Mouse (Mus musculus): ENCODE data around the gene Gstp3. TPM values are rescaled to one million over a fixed set of nuclear protein-coding genes. Genes with fewer than 3 reads are reported as not detected.

Gene Gstp3
- polyA plus RNA-seq, 1 experiment from 2014 or later = 15.0 TPM

Other genes with a start within 250 kb of the Gstp3 start
- gene Chka, start 207.8 kb downstream of the Gstp3 start, polyA plus RNA-seq (2016; fragmentation: Nextera tagmentation; extraction: Ambion mirVana) = 25.5 and 26.7 TPM in 2 replicates
- 24.7 and 26.1 TPM in 2 replicates for gene Tcirg1, start 152.4 kb downstream of the Gstp3 start, polyA plus RNA-seq (2016; fragmentation: Nextera tagmentation; extraction: Ambion mirVana)
- 197 and 218 TPM in 2 replicates for gene Ndufs8, start 146.8 kb downstream of the Gstp3 start, polyA plus RNA-seq (2016; fragmentation: Nextera tagmentation; extraction: Ambion mirVana)
- 1.8 and 1.9 TPM in 2 replicates for gene Aldh3b1, start 129.8 kb downstream of the Gstp3 start, polyA plus RNA-seq (2016; fragmentation: Nextera tagmentation; extraction: Ambion mirVana)
- gene Unc93b1, start 124.4 kb downstream of the Gstp3 start, polyA plus RNA-seq (2016; fragmentation: Nextera tagmentation; extraction: Ambion mirVana) = 14.3 and 15.3 TPM in 2 replicates
- gene Aldh3b3, start 100.9 kb downstream of the Gstp3 start, polyA plus RNA-seq (2016; fragmentation: Nextera tagmentation; extraction: Ambion mirVana) = 0.04 TPM in 1 of 2 replicates, not detected in the other
- 0.14 and 0.22 TPM in 2 replicates for gene Aldh3b2, start 87.2 kb downstream of the Gstp3 start, polyA plus RNA-seq (2016; fragmentation: Nextera tagmentation; extraction: Ambion mirVana)
- 9.1 and 10.0 TPM in 2 replicates for gene Acy3, start 73.0 kb downstream of the Gstp3 start, polyA plus RNA-seq (2016; fragmentation: Nextera tagmentation; extraction: Ambion mirVana)
- 1.2 and 1.3 TPM in 2 replicates for gene Tbx10, start 66.8 kb downstream of the Gstp3 start, polyA plus RNA-seq (2016; fragmentation: Nextera tagmentation; extraction: Ambion mirVana)
- gene Nudt8, start 59.0 kb downstream of the Gstp3 start, polyA plus RNA-seq (2016; fragmentation: Nextera tagmentation; extraction: Ambion mirVana) = 18.6 and 21.0 TPM in 2 replicates
- gene Gm49405, start 58.9 kb downstream of the Gstp3 start, polyA plus RNA-seq (2016; fragmentation: Nextera tagmentation; extraction: Ambion mirVana) = 0.85 and 1.1 TPM in 2 replicates
- gene Doc2g, start 56.3 kb downstream of the Gstp3 start, polyA plus RNA-seq (2016; fragmentation: Nextera tagmentation; extraction: Ambion mirVana) = 1.3 and 1.5 TPM in 2 replicates
- 186 and 187 TPM in 2 replicates for gene Ndufv1, start 46.8 kb downstream of the Gstp3 start, polyA plus RNA-seq (2016; fragmentation: Nextera tagmentation; extraction: Ambion mirVana)
- gene Gstp1, start 21.6 kb downstream of the Gstp3 start, polyA plus RNA-seq (2016; fragmentation: Nextera tagmentation; extraction: Ambion mirVana) = 583 and 622 TPM in 2 replicates
- 6.2 and 7.3 TPM in 2 replicates for gene Gstp2, start 13.5 kb downstream of the Gstp3 start, polyA plus RNA-seq (2016; fragmentation: Nextera tagmentation; extraction: Ambion mirVana)
- gene Cabp2, start 22.0 kb upstream of the Gstp3 start, polyA plus RNA-seq (2016; fragmentation: Nextera tagmentation; extraction: Ambion mirVana) = 0.37 and 0.53 TPM in 2 replicates
- gene Cdk2ap2, start 37.6 kb upstream of the Gstp3 start, polyA plus RNA-seq (2016; fragmentation: Nextera tagmentation; extraction: Ambion mirVana) = 93.2 and 101 TPM in 2 replicates
- 4.8 and 5.0 TPM in 2 replicates for gene Pitpnm1, start 40.4 kb upstream of the Gstp3 start, polyA plus RNA-seq (2016; fragmentation: Nextera tagmentation; extraction: Ambion mirVana)
- gene Aip, start 66.3 kb upstream of the Gstp3 start, polyA plus RNA-seq (2016; fragmentation: Nextera tagmentation; extraction: Ambion mirVana) = 42.0 and 43.6 TPM in 2 replicates
- gene Gpr152, start 80.2 kb upstream of the Gstp3 start, polyA plus RNA-seq (2016; fragmentation: Nextera tagmentation; extraction: Ambion mirVana) = not detected in 2 replicates
- gene Cabp4, start 84.5 kb upstream of the Gstp3 start, polyA plus RNA-seq (2016; fragmentation: Nextera tagmentation; extraction: Ambion mirVana) = 0.06 and 0.07 TPM in 2 replicates
- 86.5 and 86.9 TPM in 2 replicates for gene Coro1b, start 89.0 kb upstream of the Gstp3 start, polyA plus RNA-seq (2016; fragmentation: Nextera tagmentation; extraction: Ambion mirVana)
- gene Ptprcap, start 94.0 kb upstream of the Gstp3 start, polyA plus RNA-seq (2016; fragmentation: Nextera tagmentation; extraction: Ambion mirVana) = 24.3 and 26.2 TPM in 2 replicates
- 39.1 and 39.4 TPM in 2 replicates for gene Rps6kb2, start 103.8 kb upstream of the Gstp3 start, polyA plus RNA-seq (2016; fragmentation: Nextera tagmentation; extraction: Ambion mirVana)
- 0.93 and 1.3 TPM in 2 replicates for gene Carns1, start 115.9 kb upstream of the Gstp3 start, polyA plus RNA-seq (2016; fragmentation: Nextera tagmentation; extraction: Ambion mirVana)
- 4.3 and 4.9 TPM in 2 replicates for gene Tbc1d10c, start 131.7 kb upstream of the Gstp3 start, polyA plus RNA-seq (2016; fragmentation: Nextera tagmentation; extraction: Ambion mirVana)
- gene Ppp1ca, start 132.5 kb upstream of the Gstp3 start, polyA plus RNA-seq (2016; fragmentation: Nextera tagmentation; extraction: Ambion mirVana) = 572 and 577 TPM in 2 replicates
- 26.5 and 26.8 TPM in 2 replicates for gene Rad9a, start 142.1 kb upstream of the Gstp3 start, polyA plus RNA-seq (2016; fragmentation: Nextera tagmentation; extraction: Ambion mirVana)
- gene Clcf1, start 154.7 kb upstream of the Gstp3 start, polyA plus RNA-seq (2016; fragmentation: Nextera tagmentation; extraction: Ambion mirVana) = 0.73 and 1.3 TPM in 2 replicates
- not detected in 2 replicates for gene AC109138.7, start 154.8 kb upstream of the Gstp3 start, polyA plus RNA-seq (2016; fragmentation: Nextera tagmentation; extraction: Ambion mirVana)
- 12.8 and 13.2 TPM in 2 replicates for gene Pold4, start 172.3 kb upstream of the Gstp3 start, polyA plus RNA-seq (2016; fragmentation: Nextera tagmentation; extraction: Ambion mirVana)
- gene Ssh3, start 209.6 kb upstream of the Gstp3 start, polyA plus RNA-seq (2016; fragmentation: Nextera tagmentation; extraction: Ambion mirVana) = 2.2 and 2.6 TPM in 2 replicates
- 0.99 and 1.4 TPM in 2 replicates for gene Ankrd13d, start 223.6 kb upstream of the Gstp3 start, polyA plus RNA-seq (2016; fragmentation: Nextera tagmentation; extraction: Ambion mirVana)
- 15.7 and 17.9 TPM in 2 replicates for gene Grk2, start 246.7 kb upstream of the Gstp3 start, polyA plus RNA-seq (2016; fragmentation: Nextera tagmentation; extraction: Ambion mirVana)